Mouse (Mus musculus): ENCODE data around the gene Gucy2g. TPM values are rescaled to one million over a fixed set of nuclear protein-coding genes. Genes with fewer than 3 reads are reported as not detected.

The Gucy2g gene
- total and polyA plus RNA-seq, 3 experiments: 0.65 to 2.4 TPM; not detected in 1

- Histone ChIP-seq H3K4me1 (ENCODE audit: control insufficient read depth in 1 of 2, insufficient read depth in 2 of 2, low read length in 2 of 2) (no peaks in the 10 kb centered on the region), H3K27ac (ENCODE audit: control insufficient read depth, low read depth, low read length) (no peak overlapping the region), H3K27me3 (ENCODE audit: control insufficient read depth in 1 of 2, insufficient read depth in 2 of 2, low read length in 2 of 2) (no peaks in the 10 kb centered on the region), H3K79me2 (ENCODE audit: control insufficient read depth, insufficient read depth, low read length, poor library complexity) (no peaks in the 10 kb centered on the region), H3K9ac (ENCODE audit: control insufficient read depth, low read depth, low read length, poor library complexity, severe bottlenecking) (no peak overlapping the region), H3K36me3 (ENCODE audit: control insufficient read depth in 1 of 2, insufficient read depth in 2 of 2, low read length in 2 of 2) (no peaks in the 10 kb centered on the region), H3K4me3 (ENCODE audit: control insufficient read depth in 1 of 2, insufficient read depth in 1 of 2, low read depth in 2 of 2, low read length in 2 of 2) (no peak overlapping the region), H3K9me3 (replicated peaks; ENCODE audit: insufficient read depth, low read length) (no peaks in the 10 kb centered on the region)
- DNase-seq (ENCODE audit: low read depth, low spot score): peak; percentile 60
- TF ChIP-seq CTCF (IDR thresholded peaks at IDR 0.05 in 2 of 3, conservative IDR thresholded peaks at IDR 0.05 in 1 of 3; ENCODE audit: control insufficient read depth in 1 of 3, insufficient read depth in 1 of 3, low read depth in 2 of 3, low read length in 3 of 3, poor library complexity in 1 of 3, severe bottlenecking in 1 of 3) (0 out of 6 replicates have a peak, but pooled peaks of 1 of the 3 experiments have one; percentile 7), MEF2A (IDR thresholded peaks at IDR 0.05; ENCODE audit: extremely low read depth, insufficient replicate concordance, low read depth, low read length, poor library complexity, severe bottlenecking) (no peak), SMC3 (IDR thresholded peaks at IDR 0.05; ENCODE audit: low read depth, low read length) (peak; percentile 26), ELF1 (IDR thresholded peaks at IDR 0.05; ENCODE audit: low read depth, low read length) (no peak), GABPA (IDR thresholded peaks at IDR 0.05; ENCODE audit: low read depth, low read length) (no peak), POLR2A (IDR thresholded peaks at IDR 0.05; ENCODE audit: control insufficient read depth in 1 of 2, insufficient read depth in 1 of 2, low read depth in 1 of 2, low read length in 2 of 2, poor library complexity in 1 of 2) (no peak)
These were observed 13.9 kb downstream of the Gucy2g start for GRCm38 (mm10) chr19:55227135-55227534.

GRCm38 (mm10) chr19:55226621-55227020, 14.4 kb downstream of the Gucy2g start:
- H3K36me3 ChIP-seq (ENCODE audit: control insufficient read depth in 1 of 2, insufficient read depth in 2 of 2, low read length in 2 of 2): no peaks in the 10 kb centered on the region
- no peak for DNase-seq (ENCODE audit: low read depth, low spot score)
- H3K27me3 ChIP-seq (ENCODE audit: control insufficient read depth in 1 of 2, insufficient read depth in 2 of 2, low read length in 2 of 2): no peaks in the 10 kb centered on the region
- H3K9ac ChIP-seq (ENCODE audit: control insufficient read depth, low read depth, low read length, poor library complexity, severe bottlenecking): no peak overlapping the region
- H3K79me2 ChIP-seq (ENCODE audit: control insufficient read depth, insufficient read depth, low read length, poor library complexity): no peaks in the 10 kb centered on the region
- TF ChIP-seq TCF12 (IDR thresholded peaks at IDR 0.05; ENCODE audit: low read depth, low read length) (no peak), MXI1 (IDR thresholded peaks at IDR 0.05; ENCODE audit: low read depth, low read length) (no peak), ZC3H11A (IDR thresholded peaks at IDR 0.05; ENCODE audit: low read depth, low read length) (no peak), ETS1 (IDR thresholded peaks at IDR 0.05; ENCODE audit: low read depth, low read length) (no peak), CTCF (IDR thresholded peaks at IDR 0.05 in 2 of 3, conservative IDR thresholded peaks at IDR 0.05 in 1 of 3; ENCODE audit: control insufficient read depth in 1 of 3, insufficient read depth in 1 of 3, low read depth in 2 of 3, low read length in 3 of 3, poor library complexity in 1 of 3, severe bottlenecking in 1 of 3) (no peak), POLR2A (IDR thresholded peaks at IDR 0.05; ENCODE audit: control insufficient read depth in 1 of 2, insufficient read depth in 1 of 2, low read depth in 1 of 2, low read length in 2 of 2, poor library complexity in 1 of 2) (no peak), MAFK (IDR thresholded peaks at IDR 0.05; ENCODE audit: borderline replicate concordance, low read depth, low read length) (no peak), SMC3 (IDR thresholded peaks at IDR 0.05; ENCODE audit: low read depth, low read length) (no peak), GATA1 (IDR thresholded peaks at IDR 0.05; ENCODE audit: low read depth, low read length) (no peak), MYB (IDR thresholded peaks at IDR 0.05; ENCODE audit: low read depth, low read length) (no peak), MEF2A (IDR thresholded peaks at IDR 0.05; ENCODE audit: extremely low read depth, insufficient replicate concordance, low read depth, low read length, poor library complexity, severe bottlenecking) (no peak), POLR2AphosphoS5 (IDR thresholded peaks at IDR 0.05; ENCODE audit: borderline replicate concordance, low read depth, low read length) (no peak), HCFC1 (IDR thresholded peaks at IDR 0.05; ENCODE audit: low read depth, low read length) (no peak), TBP (IDR thresholded peaks at IDR 0.05; ENCODE audit: low read depth, low read length) (no peak), BHLHE40 (IDR thresholded peaks at IDR 0.05; ENCODE audit: borderline replicate concordance, low read depth, low read length) (no peak), MAZ (IDR thresholded peaks at IDR 0.05; ENCODE audit: low read depth, low read length) (no peak), JUND (IDR thresholded peaks at IDR 0.05; ENCODE audit: low read depth, low read length) (no peak), CHD2 (IDR thresholded peaks at IDR 0.05; ENCODE audit: low read length) (no peak)
- H3K4me3 ChIP-seq (ENCODE audit: control insufficient read depth in 1 of 2, insufficient read depth in 1 of 2, low read depth in 2 of 2, low read length in 2 of 2): no peak overlapping the region
- no peaks in the 10 kb centered on the region for H3K9me3 ChIP-seq (replicated peaks; ENCODE audit: insufficient read depth, low read length)
- no peak overlapping the region for H3K27ac ChIP-seq (ENCODE audit: control insufficient read depth, low read depth, low read length)
- H3K4me1 ChIP-seq (ENCODE audit: control insufficient read depth in 1 of 2, insufficient read depth in 2 of 2, low read length in 2 of 2): no peaks in the 10 kb centered on the region

All from MEL (cell line).